Mouse (Mus musculus): ENCODE data around the gene Cx3cr1.
"Not testable (repeated sequence)": the region's sequence is repeated elsewhere in the genome, so short reads cannot be mapped to it uniquely, and the experiment has no call there.

Gene Cx3cr1

DNA sequence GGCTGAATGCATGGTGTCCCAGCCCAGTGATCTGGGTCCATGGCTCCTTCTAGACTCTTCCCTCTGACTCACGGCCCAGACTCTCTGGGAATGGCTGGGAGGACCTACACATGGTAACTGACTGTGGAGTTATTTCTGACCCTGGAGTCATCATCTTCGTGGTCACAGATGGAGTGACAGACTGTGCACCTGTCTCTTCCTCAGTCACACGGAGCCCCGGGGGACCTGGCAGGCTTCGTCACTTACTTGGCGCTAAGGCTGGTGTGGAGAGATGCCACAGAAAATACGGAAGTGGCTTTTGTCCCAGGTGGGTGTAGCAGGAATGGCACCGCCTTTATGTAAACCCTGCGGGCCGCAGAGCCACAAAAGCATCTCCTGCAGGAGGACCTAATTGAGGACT is 45.5 kb downstream of the Cx3cr1 start:
- no peak for DNase-seq (ENCODE audit: low spot score)

DNA sequence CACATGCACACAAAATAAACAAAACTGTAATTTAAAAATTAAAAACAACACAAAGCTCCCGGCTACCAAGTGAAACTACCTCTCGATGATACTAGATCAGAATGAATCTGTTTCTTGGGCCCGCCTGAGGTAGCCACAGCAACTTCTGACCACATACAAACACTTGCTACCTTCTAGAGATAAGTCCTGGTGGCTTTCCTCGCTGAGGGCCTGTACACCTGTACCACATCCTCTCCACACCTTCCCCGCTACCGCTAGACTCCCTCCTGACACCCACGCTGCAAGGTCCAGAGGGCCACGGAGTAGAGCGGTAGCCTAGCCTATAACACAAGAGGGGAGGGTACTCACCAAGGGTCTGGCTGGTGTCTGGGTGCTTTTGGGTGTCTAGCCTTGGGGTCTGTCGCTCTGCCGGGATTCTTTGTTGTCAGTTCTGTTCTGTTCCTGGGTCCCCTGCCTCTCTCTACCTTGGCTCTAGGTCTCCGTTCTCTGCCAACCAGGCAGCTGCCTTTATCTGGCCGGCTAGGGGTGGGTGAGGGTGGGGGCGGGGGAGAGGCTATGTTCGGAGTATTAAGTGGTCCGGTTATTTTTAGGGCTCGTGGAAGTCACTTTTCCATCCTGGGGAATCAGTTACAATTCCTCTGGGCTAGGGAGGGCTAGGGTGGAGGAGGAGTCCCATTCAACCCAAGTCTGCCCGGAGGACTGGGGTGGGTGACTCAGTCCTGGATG is 46.4 kb downstream of the Cx3cr1 start, which contains the start of gene Xirp1:
Gene Xirp1, minus strand, starts transcription at position 513 of the 726 bp plus-strand sequence.
- no peak for DNase-seq (ENCODE audit: low spot score)

DNA sequence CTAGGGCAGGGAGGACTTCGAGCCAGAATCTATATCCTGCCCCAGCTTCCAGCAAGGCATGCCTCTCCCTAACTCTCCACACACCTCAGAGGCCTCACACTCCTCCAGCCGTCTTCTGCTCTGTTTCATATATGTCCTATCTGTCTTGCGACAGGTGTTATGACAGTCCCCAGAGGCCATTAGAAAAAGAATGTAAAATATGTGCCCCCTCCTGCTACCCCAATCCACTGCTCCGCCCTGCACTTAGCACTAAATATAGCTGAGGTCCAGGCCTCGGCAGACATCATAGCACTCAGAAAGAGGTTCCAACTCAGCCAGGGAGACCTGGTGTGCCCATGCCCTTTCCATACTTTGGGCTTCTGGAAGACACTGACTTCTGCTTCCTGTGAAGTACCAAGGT is 48.5 kb downstream of the Cx3cr1 start:
- DNase-seq (ENCODE audit: low spot score): no peak

DNA sequence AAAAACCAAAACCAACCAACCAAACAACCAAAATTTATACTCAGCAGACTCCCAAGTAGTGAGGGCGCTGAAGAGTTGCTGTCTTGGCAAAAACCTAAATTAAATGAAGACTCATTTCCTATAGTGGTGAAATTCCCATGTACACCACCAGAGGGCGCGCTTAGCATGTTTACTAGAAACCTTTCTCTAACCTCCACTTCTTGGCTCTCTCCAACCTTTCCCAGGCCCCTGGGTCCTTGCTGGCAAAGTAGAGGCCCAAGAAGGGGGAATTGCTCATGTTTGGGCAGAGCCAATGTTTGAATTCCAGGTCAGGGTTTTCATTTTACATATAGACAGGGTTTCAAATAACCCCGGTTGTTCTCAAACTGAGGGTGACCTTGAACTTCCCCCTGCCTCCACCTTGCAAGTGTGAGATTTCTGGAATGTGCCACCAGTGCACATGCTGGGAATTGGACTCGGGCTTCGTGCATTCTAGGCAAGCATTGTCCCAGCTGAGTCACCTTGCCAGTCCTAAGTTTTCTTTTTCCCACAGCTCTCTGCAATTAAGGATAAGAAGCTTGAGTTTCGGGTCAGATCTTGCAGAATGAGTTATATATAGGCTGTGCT is 49.3 kb downstream of the Cx3cr1 start:
- peak; percentile 83 for DNase-seq (ENCODE audit: low spot score)

DNA sequence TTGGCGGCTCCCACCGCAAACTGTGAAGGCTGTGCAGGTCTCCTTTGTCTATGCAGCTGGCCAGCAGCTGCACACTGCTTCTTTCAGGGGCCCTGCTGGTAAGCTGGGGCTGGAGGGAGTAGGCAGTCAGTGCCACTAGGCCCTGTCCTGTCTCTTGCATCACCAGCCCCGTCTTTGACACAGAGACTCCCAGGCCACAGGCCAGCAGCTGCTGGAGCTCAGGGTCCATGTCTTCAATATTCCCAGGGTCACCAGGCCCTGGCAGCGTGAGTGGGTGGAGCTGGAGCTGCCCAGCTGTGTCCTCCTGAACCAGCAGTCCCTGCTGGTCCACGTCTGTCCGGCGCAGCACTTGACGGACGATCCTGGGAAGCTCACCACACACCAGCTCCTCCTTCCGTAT is 52.7 kb downstream of the Cx3cr1 start:
- DNase-seq (ENCODE audit: low spot score): no peak

DNA sequence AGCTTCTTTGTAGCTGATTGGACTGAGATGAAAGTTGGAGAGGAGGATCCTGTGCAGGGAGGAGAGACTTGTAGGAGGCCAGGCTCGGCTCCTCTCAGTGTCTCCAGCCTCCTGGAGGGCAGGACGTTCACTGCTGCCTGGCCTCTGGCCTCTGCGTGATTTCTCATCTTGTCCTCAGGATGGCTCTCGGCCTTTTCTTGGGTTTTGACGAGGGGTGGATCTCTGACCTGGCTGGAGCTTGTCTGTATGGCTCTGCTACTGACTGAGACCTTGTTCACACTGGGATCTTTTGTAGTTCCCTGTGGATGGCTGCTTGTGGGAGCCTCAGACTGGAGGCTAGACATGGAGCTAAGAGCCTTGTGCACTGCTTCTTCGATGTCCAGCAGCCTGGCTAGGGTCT is 54.9 kb downstream of the Cx3cr1 start:
- DNase-seq (ENCODE audit: low spot score): no peak

DNA sequence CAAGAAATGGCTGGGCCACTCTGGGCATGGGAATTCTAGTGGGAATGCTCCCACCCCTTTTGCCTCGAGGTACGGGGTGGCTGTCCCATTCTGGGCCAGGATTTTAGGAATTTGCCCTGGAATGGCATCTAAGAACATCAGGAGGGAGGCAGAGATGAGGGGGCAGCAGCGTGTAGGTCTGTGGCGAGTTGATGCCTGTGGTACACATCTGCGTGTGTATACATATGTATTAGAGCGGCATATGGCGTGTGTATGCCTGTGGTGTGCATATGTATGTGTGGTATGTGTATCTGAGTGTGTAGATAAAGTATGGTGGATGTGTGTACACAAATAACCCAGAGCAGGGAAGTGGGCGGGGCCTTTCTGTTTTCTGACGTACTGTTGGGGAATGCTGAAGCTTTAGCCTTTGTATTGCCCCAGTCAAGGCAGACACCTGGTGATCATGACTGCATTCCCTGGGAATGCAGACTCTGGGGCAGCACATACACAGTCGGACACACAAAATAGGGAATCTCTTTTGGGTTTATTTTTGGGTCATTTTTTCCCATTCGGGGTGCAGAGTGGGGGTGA is 56.3 kb downstream of the Cx3cr1 start:
- DNase-seq (ENCODE audit: low spot score): no peak

DNA sequence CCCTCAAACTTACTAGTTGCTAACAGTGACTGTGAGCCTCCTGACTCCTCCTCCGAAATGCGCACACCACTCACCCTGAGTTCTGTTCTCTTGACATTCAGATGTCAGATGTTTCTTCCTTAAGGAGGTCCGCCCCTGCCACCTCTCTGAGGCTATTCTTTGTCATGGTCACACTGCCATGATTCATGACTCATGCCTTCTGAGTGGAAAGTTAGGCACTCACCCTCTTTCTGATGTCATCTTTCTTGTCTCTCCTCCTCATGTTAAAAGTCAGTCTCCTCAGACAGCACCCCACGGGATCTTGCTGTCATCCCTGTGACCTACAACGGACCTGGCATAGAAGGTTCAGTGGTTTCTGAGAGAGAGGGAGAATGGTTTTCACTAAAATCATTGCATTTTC is 56.9 kb downstream of the Cx3cr1 start:
- no peak for DNase-seq (ENCODE audit: low spot score)

DNA sequence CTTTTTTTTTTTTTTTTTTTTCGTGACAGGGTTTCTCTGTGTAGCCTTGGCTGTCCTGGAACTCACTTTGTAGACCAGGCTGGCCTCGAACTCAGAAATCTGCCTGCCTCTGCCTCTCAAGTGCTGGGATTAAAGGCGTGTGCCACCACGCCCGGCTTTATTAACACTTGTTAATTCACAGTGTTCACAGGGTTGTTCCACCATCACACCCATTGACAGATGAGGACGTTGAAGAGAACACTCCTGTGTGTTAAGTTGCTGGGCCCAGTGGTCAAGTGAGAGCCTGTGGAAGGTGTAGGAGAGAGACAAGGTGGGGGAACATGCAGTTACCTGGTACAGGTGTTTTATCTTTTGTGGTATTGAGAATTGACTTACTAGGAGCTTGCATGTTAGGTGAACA is 57.5 kb downstream of the Cx3cr1 start:
- DNase-seq (ENCODE audit: low spot score): not testable (repeated sequence)

DNA sequence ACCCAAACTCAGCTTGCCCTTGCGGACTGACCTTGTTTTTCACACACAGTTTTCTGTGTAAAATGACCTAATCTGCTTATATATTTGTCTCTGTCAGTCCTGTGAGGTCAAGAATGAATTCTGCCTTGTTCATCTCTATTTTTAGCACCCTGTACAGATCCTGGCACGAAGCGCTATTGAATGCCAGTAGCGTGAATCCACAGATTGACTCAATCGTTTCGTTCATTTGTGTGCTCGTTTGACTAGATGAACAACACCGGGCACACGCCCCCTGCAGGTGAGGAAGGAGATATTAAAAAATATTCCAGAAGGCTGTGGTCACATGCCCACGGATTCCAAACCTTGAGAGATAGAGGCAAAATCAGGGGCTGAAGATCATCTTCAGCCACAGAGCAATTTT is 58.1 kb downstream of the Cx3cr1 start:
- peak; percentile 79 for DNase-seq (ENCODE audit: low spot score)

DNA sequence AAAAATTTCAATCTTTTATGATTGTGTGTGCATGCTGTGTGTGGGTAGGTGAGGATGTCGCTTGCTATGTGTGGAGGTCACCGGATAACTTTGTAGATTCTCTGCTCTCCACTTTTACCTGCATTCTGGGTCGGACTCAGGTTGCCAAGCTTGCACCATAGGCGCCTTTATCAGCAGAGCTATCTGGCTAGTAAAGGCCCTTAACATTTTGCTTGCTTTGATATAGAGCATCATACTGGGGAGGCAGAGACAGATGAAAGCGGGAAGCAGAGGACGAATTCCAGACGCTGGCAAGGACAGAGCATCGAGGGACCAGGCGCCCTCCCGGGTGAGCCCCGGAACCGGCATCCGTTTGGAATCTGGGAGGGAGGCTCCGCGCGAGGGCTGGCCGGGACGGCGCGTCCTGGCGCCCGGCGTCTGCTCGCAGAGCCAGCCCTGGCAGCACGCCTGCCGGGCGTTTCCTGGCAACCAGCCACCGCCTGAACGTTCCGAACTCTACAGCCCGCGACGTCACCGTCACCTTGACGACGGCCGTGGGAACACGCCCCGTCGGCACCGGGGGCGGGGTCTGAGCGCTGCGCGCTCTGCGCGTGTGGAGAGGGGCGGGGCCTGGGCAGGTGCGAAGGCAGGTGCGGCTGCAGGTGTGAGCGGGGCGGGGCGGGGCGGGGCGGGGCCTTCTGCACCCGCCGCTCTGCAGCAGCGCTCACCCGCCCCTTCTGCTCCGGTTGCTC is 58.7 kb downstream of the Cx3cr1 start:
- DNase-seq (ENCODE audit: low spot score): peak; percentile 98

DNA sequence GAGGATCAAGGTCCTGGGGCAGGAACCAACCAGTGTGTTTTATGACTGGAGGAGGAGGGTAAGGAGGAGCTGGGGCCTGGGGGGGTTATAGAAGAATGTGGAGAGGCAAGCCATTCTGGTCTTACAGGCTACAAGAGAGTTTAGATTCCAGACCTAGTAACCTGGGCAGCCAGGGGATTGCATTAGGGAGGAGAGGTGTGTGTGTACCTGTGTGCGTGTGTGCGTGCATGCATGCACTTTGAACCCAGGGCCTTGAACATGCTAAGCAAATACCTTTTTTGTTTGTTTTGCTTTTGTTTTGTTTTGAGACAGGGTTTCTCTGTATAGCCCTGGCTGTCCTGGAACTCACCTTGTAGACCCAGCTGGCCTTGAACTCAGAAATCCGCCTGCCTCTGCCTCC is 59.8 kb downstream of the Cx3cr1 start:
- no peak for DNase-seq (ENCODE audit: low spot score)

DNA sequence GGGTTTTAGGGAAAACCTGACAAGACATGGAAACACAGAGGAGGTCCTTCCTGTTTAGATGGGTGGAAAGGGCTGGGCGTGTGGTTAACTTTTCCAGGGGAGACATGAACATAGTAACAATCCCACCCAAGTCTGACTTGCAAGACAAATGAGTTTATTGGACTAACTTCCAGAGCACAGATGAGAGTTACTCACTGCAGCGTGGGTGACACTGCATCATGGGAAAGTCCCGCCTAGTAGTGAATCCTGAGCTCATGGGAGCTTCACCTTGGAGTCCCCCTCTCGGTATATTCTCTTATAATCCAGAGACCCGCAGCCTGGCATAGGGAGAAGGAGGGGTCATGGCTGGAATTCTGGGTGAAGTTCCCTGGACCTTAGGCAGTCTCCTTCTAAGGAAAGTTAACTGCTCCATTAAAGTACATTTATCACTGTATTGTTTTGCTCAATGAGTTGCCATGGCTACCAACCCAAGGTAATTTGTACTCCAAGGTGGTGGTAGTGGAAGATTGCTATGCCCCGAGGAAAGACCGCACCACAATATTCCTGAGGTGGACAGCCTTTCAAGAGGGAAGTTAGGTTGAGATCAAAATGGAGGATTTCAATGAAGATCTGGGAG is 60.3 kb downstream of the Cx3cr1 start:
- no peak for DNase-seq (ENCODE audit: low spot score)

DNA sequence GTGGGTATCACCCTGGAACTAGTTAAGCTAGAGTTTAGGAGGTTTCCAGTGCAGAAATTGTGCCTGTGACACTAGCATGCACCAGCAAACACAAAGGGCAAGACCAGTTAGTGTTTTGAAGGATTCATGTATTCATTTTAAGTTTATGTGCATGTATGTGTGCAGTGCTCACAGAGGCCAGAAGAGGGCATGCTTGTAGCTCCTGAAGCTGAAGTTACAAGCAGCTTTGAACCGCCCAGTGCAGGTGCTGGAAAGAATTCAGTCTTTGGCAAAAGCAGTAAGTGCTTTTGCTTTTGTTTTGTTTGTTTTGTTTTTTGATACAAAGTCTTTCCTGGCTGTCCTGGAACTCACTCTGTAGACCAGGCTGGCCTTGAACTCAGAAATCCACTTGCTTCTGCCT is 61.8 kb downstream of the Cx3cr1 start:
- DNase-seq (ENCODE audit: low spot score): no peak

DNA sequence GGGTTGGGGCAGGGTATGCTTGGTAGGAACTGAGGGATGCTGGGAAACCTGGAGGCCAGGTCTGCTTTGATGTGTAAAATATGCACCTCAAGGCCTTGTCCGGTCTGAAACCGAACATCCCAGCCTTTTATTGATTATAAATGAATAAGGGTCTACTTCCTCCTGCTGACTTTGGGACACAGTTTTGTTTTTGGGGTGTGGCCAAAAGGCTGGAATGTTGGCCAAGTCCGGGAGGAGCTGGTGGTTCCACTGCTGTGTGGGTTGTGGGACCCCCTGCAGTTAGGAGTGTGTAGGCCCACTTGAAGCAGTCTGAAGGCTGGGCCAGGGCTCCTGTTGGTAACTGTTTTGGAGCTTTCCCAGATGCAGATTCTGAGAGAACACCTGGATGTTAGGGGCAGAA is 63.7 kb downstream of the Cx3cr1 start:
- no peak for DNase-seq (ENCODE audit: low spot score)

DNA sequence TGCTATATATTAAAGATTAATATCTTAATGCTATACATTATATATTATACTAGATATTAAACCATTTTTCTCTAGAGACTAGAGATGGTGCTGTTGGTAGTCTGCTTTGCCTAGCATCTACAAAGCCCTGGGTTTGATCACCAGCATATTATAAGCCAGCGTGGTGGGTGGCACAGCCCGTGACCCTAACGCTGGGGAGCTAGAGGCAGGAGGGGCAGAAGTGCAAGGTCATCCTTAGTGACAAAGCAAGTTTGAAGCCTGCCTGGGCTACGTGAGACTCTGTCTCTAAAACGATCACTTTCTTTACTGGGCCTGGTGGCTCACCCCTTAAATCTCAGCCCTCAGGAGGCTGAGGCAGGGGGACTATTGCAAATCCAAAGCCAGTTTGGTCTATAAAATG is 66.8 kb downstream of the Cx3cr1 start:
- DNase-seq (ENCODE audit: low spot score): no peak

DNA sequence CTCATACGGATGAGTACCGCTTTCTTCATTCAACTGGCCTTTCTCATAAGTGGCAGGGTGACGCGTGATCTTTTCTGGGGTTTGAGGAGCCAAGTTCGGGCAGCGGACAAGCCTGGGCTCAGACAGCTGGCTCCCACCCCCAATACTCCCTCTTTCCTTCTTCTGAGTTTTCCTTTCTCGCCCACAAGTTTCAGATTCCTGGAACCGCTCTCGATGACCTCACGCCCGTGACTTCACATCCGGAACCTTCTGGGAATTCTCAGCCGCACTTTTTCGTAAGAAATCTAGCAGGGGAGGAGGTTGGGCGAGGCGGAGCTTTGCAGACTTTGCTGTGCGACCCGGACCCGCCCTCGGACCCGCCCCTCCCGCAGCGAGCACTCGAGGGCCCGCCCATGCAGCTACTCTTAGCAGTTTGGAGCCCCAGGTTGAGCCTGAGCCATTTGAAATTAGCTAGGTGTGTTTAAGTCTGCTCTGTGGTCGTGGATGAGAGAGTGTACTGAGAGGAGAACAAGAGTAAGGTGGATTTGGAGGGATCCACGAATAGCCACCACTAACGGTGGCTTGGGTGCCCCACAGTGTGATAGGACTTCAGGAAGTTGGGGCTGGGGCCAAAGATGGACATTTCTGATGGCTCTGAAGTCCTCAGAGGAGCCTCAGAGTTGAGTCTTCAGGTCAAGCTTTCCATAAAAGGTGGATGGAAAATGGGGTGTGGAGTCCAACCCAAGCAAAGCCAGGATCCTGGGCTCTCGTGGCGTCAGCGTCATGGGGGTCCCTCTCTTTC is 67.5 kb downstream of the Cx3cr1 start:
- DNase-seq (ENCODE audit: low spot score): peak; percentile 65

DNA sequence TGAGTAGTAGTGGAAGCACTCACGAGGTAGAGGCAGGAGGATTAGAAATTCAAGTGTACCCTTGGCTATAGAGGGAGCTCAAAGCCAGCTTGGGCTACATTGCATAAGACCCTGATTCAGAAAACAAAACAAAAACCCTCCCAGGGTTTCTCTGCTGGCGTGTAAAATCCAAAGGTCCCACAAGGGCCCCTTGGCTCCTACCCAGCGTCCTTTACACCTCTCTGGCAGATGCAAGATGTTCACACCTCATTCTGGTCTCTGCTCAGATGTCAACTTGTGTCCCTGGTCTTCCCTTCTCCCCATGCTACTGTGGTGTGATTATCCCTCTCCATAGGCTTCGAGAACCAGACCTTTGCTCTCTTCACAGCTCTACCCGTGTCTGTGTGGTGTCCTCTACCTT is 68.9 kb downstream of the Cx3cr1 start:
- DNase-seq (ENCODE audit: low spot score): no peak

DNA sequence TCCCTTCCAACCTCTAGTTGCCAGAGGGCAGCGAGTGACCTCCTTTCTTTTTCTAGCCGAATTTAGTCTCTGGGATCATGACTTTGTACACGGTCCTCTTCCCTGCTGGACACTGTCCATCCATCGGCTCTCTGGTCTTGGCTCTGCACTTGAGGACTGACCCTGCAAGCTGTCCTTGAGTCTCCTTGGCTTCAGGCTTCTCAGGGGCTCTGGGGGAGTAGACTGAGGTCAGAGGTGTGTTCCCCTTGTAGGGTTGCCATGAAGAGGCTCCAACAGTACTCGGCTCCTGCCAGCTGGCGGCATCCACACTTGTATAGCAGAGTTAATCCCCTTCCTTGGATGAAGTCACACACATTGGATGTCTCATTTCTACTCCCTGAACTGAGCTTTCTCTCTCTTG is 70.0 kb downstream of the Cx3cr1 start:
- no peak for DNase-seq (ENCODE audit: low spot score)

DNA sequence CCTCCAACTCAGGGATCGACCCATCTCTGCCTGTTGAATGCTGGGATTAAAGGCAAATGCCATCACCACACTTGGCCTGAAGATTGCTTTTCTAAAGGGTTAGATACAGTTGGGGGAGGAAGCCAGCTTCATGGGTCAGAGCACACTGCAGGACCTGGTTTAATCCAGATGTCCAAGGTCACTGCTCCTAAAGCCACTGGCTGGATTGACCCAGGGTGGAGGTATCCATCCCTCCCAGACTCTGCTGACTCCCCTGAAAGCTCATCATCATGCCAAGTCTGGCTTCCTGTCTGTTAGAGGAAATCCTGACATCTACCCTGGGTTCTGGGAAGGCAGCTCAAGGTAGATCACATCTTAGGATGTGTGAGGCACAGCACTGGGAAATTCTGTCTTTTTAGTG is 70.9 kb downstream of the Cx3cr1 start:
- DNase-seq (ENCODE audit: low spot score): no peak

DNA sequence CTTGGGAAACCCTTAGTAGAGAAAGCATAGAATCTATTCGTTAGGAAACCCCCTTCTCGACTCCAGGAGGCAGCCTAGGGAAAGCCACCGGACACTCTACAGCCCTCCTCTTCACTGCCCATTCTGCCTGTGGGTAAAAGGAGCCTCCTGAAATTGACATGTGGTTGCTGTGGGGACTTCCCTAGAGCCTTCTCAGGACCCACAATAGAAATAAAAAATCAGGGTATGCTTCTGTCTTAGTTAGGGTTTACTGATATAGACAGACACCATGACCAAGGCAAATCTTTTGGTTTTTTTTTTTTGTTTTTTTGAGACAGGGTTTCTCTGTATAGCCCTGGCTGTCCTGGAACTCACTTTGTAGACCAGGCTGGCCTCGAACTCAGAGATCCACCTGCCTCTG is 73.6 kb downstream of the Cx3cr1 start:
- no peak for DNase-seq (ENCODE audit: low spot score)

DNA sequence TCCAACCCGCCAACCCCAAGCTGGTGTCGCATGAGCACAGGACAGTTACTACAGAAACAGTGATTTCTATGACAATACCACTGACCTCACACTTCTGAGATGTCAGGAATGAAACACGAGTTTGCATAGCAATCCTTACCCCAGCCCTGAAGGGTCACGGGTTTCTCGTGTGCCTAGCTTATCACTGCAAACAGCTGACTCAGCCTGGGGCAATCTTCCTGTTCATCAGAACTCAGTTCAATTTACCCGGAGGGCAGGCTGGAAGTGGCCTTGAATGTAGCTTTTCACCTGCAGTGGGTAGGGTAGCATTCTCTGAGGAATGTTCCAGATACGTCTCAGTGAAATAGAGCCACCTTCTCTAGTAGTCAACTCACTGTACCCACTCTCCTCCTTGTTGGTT is 75.5 kb downstream of the Cx3cr1 start:
- DNase-seq (ENCODE audit: low spot score): no peak

All from layer of hippocampus, adult 11-12 months (tissue).